Mouse (Mus musculus) liver, embryonic 15.5 days (tissue): Measurements from ENCODE around the gene Esyt2. TPM values are rescaled to one million over a fixed set of nuclear protein-coding genes. Genes with fewer than 3 reads are reported as not detected.
A peak's percentile ranks its signal among the peaks of the same experiment; 100 is the strongest.

Source experiments
- ATAC-seq: fragments of 200-750 bp; cut with Nextera tagmentation; 2 replicates; pipeline ENCODE4 v1.8.0; 2017; ENCODE audit warnings: moderate number of reproducible peaks, mild to moderate bottlenecking, moderate library complexity; ENCODE audit not compliant: insufficient read depth
- H3K27ac ChIP-seq: fragments of 300-500 bp; sonication (generic); replicated peaks from 2 replicates; pipeline ENCODE4 v1.5.1; 2015; ENCODE audit warnings: mild to moderate bottlenecking, inconsistent platforms
- H3K27me3 ChIP-seq: fragments of 300-500 bp; sonication (generic); 2 replicates; pipeline ENCODE4 v1.6.1; 2015; ENCODE audit warnings: mild to moderate bottlenecking, inconsistent platforms
- H3K36me3 ChIP-seq: fragments of 300-500 bp; sonication (generic); replicated peaks from 2 replicates; pipeline ENCODE4 v1.6.1; 2015; ENCODE audit warnings: moderate library complexity, mild to moderate bottlenecking, inconsistent platforms
- H3K4me1 ChIP-seq: fragments of 300-500 bp; sonication (generic); replicated peaks from 2 replicates; pipeline ENCODE4 v1.6.1; 2015; ENCODE audit warnings: inconsistent platforms
- H3K4me2 ChIP-seq: fragments of 300-500 bp; sonication (generic); 2 replicates; pipeline ENCODE4 v1.6.1; 2015; ENCODE audit warnings: moderate library complexity, mild to moderate bottlenecking, inconsistent platforms
- H3K4me3 ChIP-seq: fragments of 300-500 bp; sonication (generic); replicated peaks from 2 replicates; pipeline ENCODE4 v1.5.1; 2015; ENCODE audit warnings: mild to moderate bottlenecking, inconsistent platforms
- H3K9ac ChIP-seq: fragments of 300-500 bp; sonication (generic); 2 replicates; pipeline ENCODE4 v1.6.1; 2015; ENCODE audit warnings: moderate library complexity, mild to moderate bottlenecking, inconsistent platforms
- H3K9me3 ChIP-seq: fragments of 300-500 bp; sonication (generic); replicated peaks from 2 replicates; pipeline ENCODE4 v1.6.1; 2016; ENCODE audit warnings: inconsistent platforms
- WGBS: fragments of 180-500 bp; shearing (Covaris S2); methylation state at CpG from one replicate; pipeline ENCODE4 v1.1.7; 2015; ENCODE audit warnings: mixed read lengths; ENCODE audit not compliant: insufficient replicate concordance; 5-methylcytosine and 5-hydroxymethylcytosine counted together
- polyA plus RNA-seq: library from polyadenylated mRNA; unstranded; fragments of >200 nt; fragmentation: Nextera tagmentation; extraction: Ambion mirVana; gene quantifications from 2 replicates; pipeline ENCODE4 v1.2.1, GENCODE M21; 2015

The Esyt2 gene
- polyA plus RNA-seq, 1 experiment from 2014 or later: 9.0 TPM

- WGBS: 44% methylated on average over 2 of the region's 2 CpGs
- no peak overlapping the region for H3K27ac ChIP-seq
- no peaks in the 10 kb centered on the region for H3K9me3 ChIP-seq
- no peaks in the 10 kb centered on the region for H3K36me3 ChIP-seq
- no peaks in the 10 kb centered on the region for H3K27me3 ChIP-seq
- H3K4me1 ChIP-seq: peaks cover 20% of the 10 kb centered on the region
- ATAC-seq: peak; percentile 47; the same call in 1 of the 2 replicates
- no peak overlapping the region for H3K4me3 ChIP-seq
- H3K4me2 ChIP-seq: no peak overlapping the region
- no peak overlapping the region for H3K9ac ChIP-seq
These were observed 27.6 kb downstream of the Esyt2 start for GRCm38 (mm10) chr12:116308612-116309011.

GRCm38 (mm10) chr12:116313816-116314215 is 32.8 kb downstream of the Esyt2 start:
- H3K27me3 ChIP-seq: no peaks in the 10 kb centered on the region
- H3K27ac ChIP-seq: no peak overlapping the region
- H3K9ac ChIP-seq: no peak overlapping the region
- H3K36me3 ChIP-seq: 0 out of 2 replicates have a peak, but pooled peaks cover 2% of the 10 kb centered on the region
- H3K4me3 ChIP-seq: no peak overlapping the region
- no peak overlapping the region for H3K4me2 ChIP-seq
- 47% methylated on average over 1 of the region's 1 CpGs for WGBS
- no peak for ATAC-seq
- peaks cover 20% of the 10 kb centered on the region for H3K4me1 ChIP-seq
- H3K9me3 ChIP-seq: no peaks in the 10 kb centered on the region

- WGBS: 63% methylated on average over 3 of the region's 3 CpGs
These were observed 34.5 kb downstream of the Esyt2 start for GRCm38 (mm10) chr12:116315498-116315897.

GRCm38 (mm10) chr12:116317818-116318217 is 36.8 kb downstream of the Esyt2 start:
- Histone ChIP-seq H3K4me1 (peaks cover 17% of the 10 kb centered on the region), H3K36me3 (peaks cover 10% of the 10 kb centered on the region), H3K4me2 (no peak overlapping the region), H3K9ac (no peak overlapping the region), H3K4me3 (no peak overlapping the region), H3K27ac (no peak overlapping the region), H3K9me3 (no peaks in the 10 kb centered on the region), H3K27me3 (no peaks in the 10 kb centered on the region)
- WGBS: 21% methylated on average over 1 of the region's 1 CpGs
- ATAC-seq: no peak

More at GRCm38 (mm10) chr12:116315498-116315897, 34.5 kb downstream of the Esyt2 start:
- ATAC-seq: no peak
- H3K4me1 ChIP-seq: peaks cover 17% of the 10 kb centered on the region
- H3K4me3 ChIP-seq: no peak overlapping the region
- no peaks in the 10 kb centered on the region for H3K9me3 ChIP-seq
- H3K27ac ChIP-seq: no peak overlapping the region
- H3K9ac ChIP-seq: no peak overlapping the region
- 0 out of 2 replicates have a peak, but pooled peaks cover 3% of the 10 kb centered on the region for H3K36me3 ChIP-seq
- H3K27me3 ChIP-seq: no peaks in the 10 kb centered on the region
- H3K4me2 ChIP-seq: no peak overlapping the region

GRCm38 (mm10) chr12:116325545-116325944 is 44.5 kb downstream of the Esyt2 start:
- no peak overlapping the region for H3K4me2 ChIP-seq
- no peaks in the 10 kb centered on the region for H3K27me3 ChIP-seq
- H3K4me3 ChIP-seq: no peak overlapping the region
- H3K9ac ChIP-seq: no peak overlapping the region
- peaks cover 42% of the 10 kb centered on the region for H3K36me3 ChIP-seq
- H3K9me3 ChIP-seq: no peaks in the 10 kb centered on the region
- WGBS: 77% methylated on average over 4 of the region's 4 CpGs
- H3K4me1 ChIP-seq: no peaks in the 10 kb centered on the region
- no peak for ATAC-seq
- no peak overlapping the region for H3K27ac ChIP-seq

- H3K9ac ChIP-seq: no peak overlapping the region
- no peak overlapping the region for H3K27ac ChIP-seq
- H3K36me3 ChIP-seq: peaks cover 41% of the 10 kb centered on the region
- no peaks in the 10 kb centered on the region for H3K9me3 ChIP-seq
- no peaks in the 10 kb centered on the region for H3K27me3 ChIP-seq
- no peak for ATAC-seq
- no peaks in the 10 kb centered on the region for H3K4me1 ChIP-seq
- H3K4me2 ChIP-seq: no peak overlapping the region
- H3K4me3 ChIP-seq: no peak overlapping the region
- whole genome bisulfite sequencing: 71% methylated on average over 1 of the region's 1 CpGs
These were observed 45.2 kb downstream of the Esyt2 start for GRCm38 (mm10) chr12:116326159-116326558.

- Histone ChIP-seq H3K4me1 (no peaks in the 10 kb centered on the region), H3K27ac (no peak overlapping the region), H3K36me3 (peaks cover 24% of the 10 kb centered on the region), H3K9me3 (no peaks in the 10 kb centered on the region), H3K4me3 (no peak overlapping the region), H3K4me2 (no peak overlapping the region), H3K9ac (no peak overlapping the region), H3K27me3 (no peaks in the 10 kb centered on the region)
- 59% methylated on average over 5 of the region's 5 CpGs for WGBS
- ATAC-seq: no peak
These were observed 53.3 kb downstream of the Esyt2 start for GRCm38 (mm10) chr12:116334253-116334652.

GRCm38 (mm10) chr12:116340160-116340559 is 59.2 kb downstream of the Esyt2 start:
- H3K4me3 ChIP-seq: no peak overlapping the region

GRCm38 (mm10) chr12:116348755-116349286 is 67.8 kb downstream of the Esyt2 start:
- Histone ChIP-seq H3K4me3 (no peak overlapping the region), H3K9ac (no peak overlapping the region), H3K4me1 (no peaks in the 10 kb centered on the region), H3K27ac (no peak overlapping the region), H3K4me2 (no peak overlapping the region), H3K27me3 (no peaks in the 10 kb centered on the region), H3K36me3 (peaks cover 75% of the 10 kb centered on the region), H3K9me3 (no peaks in the 10 kb centered on the region)
- ATAC-seq: no peak

More at GRCm38 (mm10) chr12:116340160-116340559, 59.2 kb downstream of the Esyt2 start:
- H3K27me3 ChIP-seq: no peaks in the 10 kb centered on the region
- ATAC-seq: no peak
- no peaks in the 10 kb centered on the region for H3K9me3 ChIP-seq
- H3K36me3 ChIP-seq: peaks cover 49% of the 10 kb centered on the region
- 50% methylated on average over 1 of the region's 1 CpGs for WGBS
- no peak overlapping the region for H3K4me2 ChIP-seq
- no peak overlapping the region for H3K9ac ChIP-seq
- H3K27ac ChIP-seq: no peak overlapping the region
- H3K4me1 ChIP-seq: no peaks in the 10 kb centered on the region

GRCm38 (mm10) chr12:116349376-116349775 is 68.4 kb downstream of the Esyt2 start:
- Histone ChIP-seq H3K36me3 (peaks cover 70% of the 10 kb centered on the region), H3K4me1 (no peaks in the 10 kb centered on the region), H3K4me2 (no peak overlapping the region), H3K9ac (no peak overlapping the region), H3K9me3 (no peaks in the 10 kb centered on the region), H3K27ac (no peak overlapping the region), H3K27me3 (no peaks in the 10 kb centered on the region), H3K4me3 (no peak overlapping the region)
- WGBS: 72% methylated on average over 2 of the region's 2 CpGs
- ATAC-seq: no peak

- Histone ChIP-seq H3K4me3 (no peak overlapping the region), H3K36me3 (peaks cover 59% of the 10 kb centered on the region), H3K9ac (no peak overlapping the region), H3K27me3 (no peaks in the 10 kb centered on the region), H3K9me3 (no peaks in the 10 kb centered on the region), H3K27ac (no peak overlapping the region), H3K4me1 (no peaks in the 10 kb centered on the region), H3K4me2 (no peak overlapping the region)
- WGBS: 79% methylated on average over 4 of the region's 4 CpGs
- no peak for ATAC-seq
These were observed 70.0 kb downstream of the Esyt2 start for GRCm38 (mm10) chr12:116351022-116351421.

GRCm38 (mm10) chr12:116352404-116352803 is 71.4 kb downstream of the Esyt2 start:
- peak; percentile 54 for ATAC-seq
- 79% methylated on average over 5 of the region's 5 CpGs for WGBS
- Histone ChIP-seq H3K4me3 (no peak overlapping the region), H3K4me2 (no peak overlapping the region), H3K36me3 (peaks cover 57% of the 10 kb centered on the region), H3K4me1 (no peaks in the 10 kb centered on the region), H3K27me3 (no peaks in the 10 kb centered on the region), H3K9me3 (no peaks in the 10 kb centered on the region), H3K9ac (no peak overlapping the region), H3K27ac (no peak overlapping the region)
